Mouse (Mus musculus): ENCODE results near the gene Aldh3b1. TPM values are rescaled to one million over a fixed set of nuclear protein-coding genes. Genes with fewer than 3 reads are reported as not detected.
"Not testable (repeated sequence)": the region's sequence is repeated elsewhere in the genome, so short reads cannot be mapped to it uniquely, and the experiment has no call there.

The Aldh3b1 gene
- polyA plus RNA-seq (2014; fragmentation: Nextera tagmentation; extraction: Ambion mirVana), result 2.3 and 2.4 TPM in 2 replicates

DNA sequence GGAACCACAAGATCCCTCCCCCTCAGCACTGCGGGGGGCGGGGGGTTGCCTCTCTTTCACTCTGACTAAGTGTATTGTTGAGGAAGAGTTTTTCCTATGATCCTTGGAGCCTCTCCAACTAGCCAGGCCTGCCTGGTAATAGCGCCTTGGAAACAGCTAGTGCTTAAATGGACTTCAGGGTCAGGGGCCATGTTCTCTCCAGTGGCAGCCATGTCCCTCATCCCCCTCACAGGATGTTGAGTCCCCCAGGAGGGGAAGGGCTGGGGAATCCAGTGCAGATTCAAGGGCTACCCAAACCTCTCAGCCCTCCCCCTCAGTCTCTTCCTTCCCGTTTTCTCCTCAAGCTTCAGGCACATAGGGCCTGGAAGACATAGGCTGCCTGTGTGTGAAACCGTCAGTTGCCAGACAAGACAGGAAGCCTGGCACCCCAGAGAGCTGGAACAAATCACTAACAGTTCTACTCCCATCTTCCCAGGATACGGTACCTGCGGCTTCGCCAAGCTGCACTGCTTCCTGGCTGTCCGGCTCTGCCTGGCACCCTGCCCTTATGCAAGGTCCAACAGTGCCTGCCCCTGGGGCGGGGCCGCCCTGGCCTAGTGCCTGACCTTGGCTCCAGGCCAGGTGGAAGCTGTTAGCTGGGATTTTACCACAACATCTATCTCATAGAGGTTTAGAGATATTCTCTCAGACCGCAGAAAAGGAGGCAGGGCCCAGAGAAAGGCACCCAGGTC is at the start of gene Aldh3b1:
Gene Aldh3b1, minus strand, starts transcription at position 598 of the 731 bp plus-strand sequence.
- WGBS (ENCODE audit: insufficient replicate concordance), result 44% methylated on average over 12 of the region's 12 CpGs
- no peaks in the 10 kb centered on the region for H3K36me3 ChIP-seq (ENCODE audit: control insufficient read depth, insufficient read depth, low read length)
- H3K27ac ChIP-seq (ENCODE audit: low read depth, low read length), result peak within 1 kb of the TSS; percentile 55
- H3K9ac ChIP-seq (ENCODE audit: low read depth, low read length), result peak within 1 kb of the TSS; percentile 40
- no peaks in the 10 kb centered on the region for H3K9me3 ChIP-seq (replicated peaks; ENCODE audit: control insufficient read depth, low read length)
- no peaks in the 10 kb centered on the region for H3K27me3 ChIP-seq (ENCODE audit: control insufficient read depth, insufficient read depth, low read length)
- H3K4me1 ChIP-seq (ENCODE audit: control insufficient read depth, insufficient read depth, low read length), result peaks cover 11% of the 10 kb centered on the region; the same call in 1 of the 2 replicates
- no peak within 1 kb of the TSS for H3K4me3 ChIP-seq (ENCODE audit: low read depth, low read length)
- peak; percentile 63 for ATAC-seq (replicated peaks; ENCODE audit: insufficient number of reproducible peaks, low FRiP score, low TSS enrichment)
- peak within 1 kb of the TSS; percentile 2; the same call in 1 of the 2 replicates for H3K4me2 ChIP-seq

GRCm38 (mm10) chr19:3975866-3976265 is 46.3 kb upstream of the Aldh3b1 start:
- Histone ChIP-seq H3K4me1 (ENCODE audit: control insufficient read depth, insufficient read depth, low read length) (no peaks in the 10 kb centered on the region), H3K4me2 (no peak overlapping the region), H3K36me3 (ENCODE audit: control insufficient read depth, insufficient read depth, low read length) (no peaks in the 10 kb centered on the region), H3K9ac (ENCODE audit: low read depth, low read length) (no peak overlapping the region), H3K27ac (ENCODE audit: low read depth, low read length) (no peak overlapping the region), H3K9me3 (replicated peaks; ENCODE audit: control insufficient read depth, low read length) (no peaks in the 10 kb centered on the region), H3K27me3 (ENCODE audit: control insufficient read depth, insufficient read depth, low read length) (no peaks in the 10 kb centered on the region), H3K4me3 (ENCODE audit: low read depth, low read length) (no peak overlapping the region)
- WGBS (ENCODE audit: insufficient replicate concordance), result 65% methylated on average over 2 of the region's 2 CpGs
- no peak for ATAC-seq (replicated peaks; ENCODE audit: insufficient number of reproducible peaks, low FRiP score, low TSS enrichment)

DNA sequence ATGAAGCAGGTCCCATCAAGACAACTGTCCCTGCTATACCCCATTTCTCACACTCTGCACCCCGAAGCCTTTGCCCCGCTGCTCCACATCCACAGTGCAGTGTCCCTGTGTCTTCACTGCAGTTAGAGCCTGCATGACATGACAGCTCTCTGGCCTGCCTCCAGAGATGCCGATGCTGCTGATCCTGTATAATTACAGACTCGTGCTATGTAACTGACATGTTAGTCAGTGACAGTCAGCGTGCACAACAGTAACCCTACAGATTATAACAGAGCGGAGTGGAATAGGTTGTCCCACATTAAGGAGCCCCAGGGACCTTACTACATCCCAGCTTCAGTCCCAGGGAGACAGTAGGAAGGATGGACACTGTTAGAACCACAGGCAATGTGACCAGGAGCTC is 45.0 kb upstream of the Aldh3b1 start:
- 76% methylated on average over 6 of the region's 6 CpGs for WGBS (ENCODE audit: insufficient replicate concordance)
- not testable (repeated sequence) for H3K36me3 ChIP-seq (ENCODE audit: control insufficient read depth, insufficient read depth, low read length)

DNA sequence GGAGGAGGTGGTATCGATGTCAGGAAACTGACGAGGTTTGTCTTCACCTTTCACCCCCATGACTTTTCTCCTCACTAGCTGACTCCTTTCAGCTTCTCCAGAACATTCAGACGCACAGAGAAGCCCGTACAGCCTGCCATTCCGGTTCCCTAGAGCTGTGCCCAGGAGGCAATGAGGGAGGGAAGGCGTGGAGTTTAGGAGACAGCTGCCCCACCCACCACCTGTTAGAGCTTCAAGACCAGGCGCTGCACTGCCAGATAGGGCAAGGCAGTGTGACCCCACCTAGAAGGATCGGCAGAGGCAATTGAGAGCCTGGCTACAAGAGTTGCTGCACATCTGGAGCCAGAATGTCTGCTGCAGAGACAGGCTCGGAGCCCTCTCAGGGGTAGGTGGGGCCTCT is 42.6 kb upstream of the Aldh3b1 start, which contains the start of gene Aldh3b2:
Gene Aldh3b2, plus strand, starts transcription at position 100 of the 400 bp plus-strand sequence.
- Histone ChIP-seq H3K4me1 (ENCODE audit: control insufficient read depth, insufficient read depth, low read length) (peaks cover 8% of the 10 kb centered on the region), H3K27ac (ENCODE audit: low read depth, low read length) (no peak within 1 kb of the TSS), H3K4me2 (no peak within 1 kb of the TSS), H3K9me3 (replicated peaks; ENCODE audit: control insufficient read depth, low read length) (no peaks in the 10 kb centered on the region), H3K27me3 (ENCODE audit: control insufficient read depth, insufficient read depth, low read length) (peaks cover 6% of the 10 kb centered on the region), H3K36me3 (ENCODE audit: control insufficient read depth, insufficient read depth, low read length) (no peaks in the 10 kb centered on the region), H3K4me3 (ENCODE audit: low read depth, low read length) (no peak within 1 kb of the TSS), H3K9ac (ENCODE audit: low read depth, low read length) (no peak within 1 kb of the TSS)
- no peak for ATAC-seq (replicated peaks; ENCODE audit: insufficient number of reproducible peaks, low FRiP score, low TSS enrichment)
- 37% methylated on average over 9 of the region's 9 CpGs for WGBS (ENCODE audit: insufficient replicate concordance)

More for the DNA sequence above, 45.0 kb upstream of the Aldh3b1 start:
- not testable (repeated sequence) for H3K27ac ChIP-seq (ENCODE audit: low read depth, low read length); ATAC-seq (replicated peaks; ENCODE audit: insufficient number of reproducible peaks, low FRiP score, low TSS enrichment); H3K9ac ChIP-seq (ENCODE audit: low read depth, low read length); H3K27me3 ChIP-seq (ENCODE audit: control insufficient read depth, insufficient read depth, low read length); H3K9me3 ChIP-seq (replicated peaks; ENCODE audit: control insufficient read depth, low read length); H3K4me2 ChIP-seq; H3K4me3 ChIP-seq (ENCODE audit: low read depth, low read length); H3K4me1 ChIP-seq (ENCODE audit: control insufficient read depth, insufficient read depth, low read length)

GRCm38 (mm10) chr19:3967258-3967657 is 37.6 kb upstream of the Aldh3b1 start:
- WGBS (ENCODE audit: insufficient replicate concordance), result 22% methylated on average over 3 of the region's 3 CpGs
- peaks cover 10% of the 10 kb centered on the region for H3K4me1 ChIP-seq (ENCODE audit: control insufficient read depth, insufficient read depth, low read length)
- no peak overlapping the region for H3K9ac ChIP-seq (ENCODE audit: low read depth, low read length)
- H3K27me3 ChIP-seq (ENCODE audit: control insufficient read depth, insufficient read depth, low read length), result peaks cover 8% of the 10 kb centered on the region
- H3K36me3 ChIP-seq (ENCODE audit: control insufficient read depth, insufficient read depth, low read length), result no peaks in the 10 kb centered on the region
- H3K4me3 ChIP-seq (ENCODE audit: low read depth, low read length), result no peak overlapping the region
- no peak overlapping the region for H3K4me2 ChIP-seq
- no peak overlapping the region for H3K27ac ChIP-seq (ENCODE audit: low read depth, low read length)
- H3K9me3 ChIP-seq (replicated peaks; ENCODE audit: control insufficient read depth, low read length), result no peaks in the 10 kb centered on the region
- no peak for ATAC-seq (replicated peaks; ENCODE audit: insufficient number of reproducible peaks, low FRiP score, low TSS enrichment)

DNA sequence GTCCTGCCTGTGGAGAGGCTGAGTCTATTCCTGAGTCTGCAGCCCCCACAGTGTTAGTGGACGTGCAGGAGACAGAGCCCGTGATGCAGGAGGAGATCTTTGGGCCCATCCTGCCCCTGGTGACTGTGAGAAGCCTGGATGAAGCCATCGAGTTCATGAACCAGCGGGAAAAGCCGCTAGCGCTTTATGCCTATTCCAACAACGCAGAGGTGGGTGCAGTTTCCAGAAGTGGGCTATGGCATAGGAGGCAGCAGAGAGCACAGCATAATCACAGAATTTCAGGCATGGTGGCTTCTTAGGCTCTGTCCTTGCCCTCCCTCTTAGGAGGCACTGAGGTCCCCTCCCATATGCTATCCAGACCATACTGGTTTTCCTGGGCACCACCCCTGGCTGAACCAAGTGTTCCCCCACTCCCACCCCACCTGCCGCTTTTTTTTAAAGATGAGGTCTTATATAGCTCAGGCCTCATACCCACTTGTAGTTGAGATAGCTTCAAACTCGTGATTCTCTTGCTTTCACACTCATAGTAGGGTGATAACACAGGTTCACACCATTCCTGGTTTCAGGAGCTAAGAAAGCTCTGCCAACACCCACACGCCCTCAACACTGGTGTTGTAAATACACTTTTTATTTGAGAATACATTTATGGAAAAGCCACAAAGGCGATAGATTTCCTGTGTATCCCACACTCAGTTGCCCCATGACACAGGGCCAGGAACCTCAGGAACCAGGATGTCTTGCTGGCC is 36.9 kb upstream of the Aldh3b1 start:
- Histone ChIP-seq H3K4me1 (ENCODE audit: control insufficient read depth, insufficient read depth, low read length) (peaks cover 10% of the 10 kb centered on the region), H3K9ac (ENCODE audit: low read depth, low read length) (no peak overlapping the region), H3K4me2 (no peak overlapping the region), H3K4me3 (ENCODE audit: low read depth, low read length) (no peak overlapping the region), H3K27me3 (ENCODE audit: control insufficient read depth, insufficient read depth, low read length) (peaks cover 8% of the 10 kb centered on the region), H3K27ac (ENCODE audit: low read depth, low read length) (no peak overlapping the region), H3K36me3 (ENCODE audit: control insufficient read depth, insufficient read depth, low read length) (no peaks in the 10 kb centered on the region), H3K9me3 (replicated peaks; ENCODE audit: control insufficient read depth, low read length) (no peaks in the 10 kb centered on the region)
- WGBS (ENCODE audit: insufficient replicate concordance), result 71% methylated on average over 11 of the region's 11 CpGs
- no peak for ATAC-seq (replicated peaks; ENCODE audit: insufficient number of reproducible peaks, low FRiP score, low TSS enrichment)

GRCm38 (mm10) chr19:3964030-3964429 is 34.4 kb upstream of the Aldh3b1 start:
- Histone ChIP-seq H3K9ac (ENCODE audit: low read depth, low read length) (no peak overlapping the region), H3K4me2 (no peak overlapping the region), H3K36me3 (ENCODE audit: control insufficient read depth, insufficient read depth, low read length) (no peaks in the 10 kb centered on the region), H3K4me1 (ENCODE audit: control insufficient read depth, insufficient read depth, low read length) (peaks cover 9% of the 10 kb centered on the region), H3K27ac (ENCODE audit: low read depth, low read length) (no peak overlapping the region), H3K4me3 (ENCODE audit: low read depth, low read length) (no peak overlapping the region), H3K27me3 (ENCODE audit: control insufficient read depth, insufficient read depth, low read length) (peaks cover 2% of the 10 kb centered on the region; the same call in 1 of the 2 replicates), H3K9me3 (replicated peaks; ENCODE audit: control insufficient read depth, low read length) (no peaks in the 10 kb centered on the region)
- 68% methylated on average over 4 of the region's 4 CpGs for WGBS (ENCODE audit: insufficient replicate concordance)
- ATAC-seq (replicated peaks; ENCODE audit: insufficient number of reproducible peaks, low FRiP score, low TSS enrichment), result no peak

DNA sequence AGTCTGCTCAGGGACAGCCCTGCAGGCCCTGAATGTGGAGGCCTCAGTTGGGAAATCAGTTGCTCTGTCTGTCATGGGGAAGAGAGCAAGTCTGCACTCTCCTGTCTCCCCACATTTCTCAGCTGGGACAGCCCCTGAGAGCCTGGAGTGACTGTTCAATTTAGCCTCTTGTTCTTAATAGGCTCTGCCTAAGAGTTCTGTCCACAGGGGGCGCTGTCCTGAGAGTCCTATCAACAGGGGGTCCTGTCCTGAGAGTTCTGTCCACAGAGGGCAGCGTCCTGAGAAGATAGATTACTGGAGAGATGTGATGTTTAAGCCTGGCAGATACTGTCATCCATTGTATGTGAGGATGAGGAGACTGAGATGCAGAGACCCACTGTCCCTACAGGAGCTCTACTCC is 32.9 kb upstream of the Aldh3b1 start:
- peaks cover 4% of the 10 kb centered on the region for H3K4me1 ChIP-seq (ENCODE audit: control insufficient read depth, insufficient read depth, low read length)
- H3K27me3 ChIP-seq (ENCODE audit: control insufficient read depth, insufficient read depth, low read length), result peaks cover 5% of the 10 kb centered on the region; the same call in 1 of the 2 replicates
- H3K9me3 ChIP-seq (replicated peaks; ENCODE audit: control insufficient read depth, low read length), result no peaks in the 10 kb centered on the region
- H3K4me2 ChIP-seq, result no peak overlapping the region
- no peak for ATAC-seq (replicated peaks; ENCODE audit: insufficient number of reproducible peaks, low FRiP score, low TSS enrichment)
- H3K36me3 ChIP-seq (ENCODE audit: control insufficient read depth, insufficient read depth, low read length), result no peaks in the 10 kb centered on the region
- WGBS (ENCODE audit: insufficient replicate concordance), result 8% methylated on average over 2 of the region's 2 CpGs
- no peak overlapping the region for H3K4me3 ChIP-seq (ENCODE audit: low read depth, low read length)
- H3K27ac ChIP-seq (ENCODE audit: low read depth, low read length), result no peak overlapping the region
- no peak overlapping the region for H3K9ac ChIP-seq (ENCODE audit: low read depth, low read length)

Measured in heart, embryonic 11.5 days (tissue).